Mouse (Mus musculus): ENCODE results near the gene Aspdh. TPM values are rescaled to one million over a fixed set of nuclear protein-coding genes. Genes with fewer than 3 reads are reported as not detected.

Gene Aspdh
- polyA plus RNA-seq, 1 experiment from 2014 or later, result 5.6 TPM

DNA sequence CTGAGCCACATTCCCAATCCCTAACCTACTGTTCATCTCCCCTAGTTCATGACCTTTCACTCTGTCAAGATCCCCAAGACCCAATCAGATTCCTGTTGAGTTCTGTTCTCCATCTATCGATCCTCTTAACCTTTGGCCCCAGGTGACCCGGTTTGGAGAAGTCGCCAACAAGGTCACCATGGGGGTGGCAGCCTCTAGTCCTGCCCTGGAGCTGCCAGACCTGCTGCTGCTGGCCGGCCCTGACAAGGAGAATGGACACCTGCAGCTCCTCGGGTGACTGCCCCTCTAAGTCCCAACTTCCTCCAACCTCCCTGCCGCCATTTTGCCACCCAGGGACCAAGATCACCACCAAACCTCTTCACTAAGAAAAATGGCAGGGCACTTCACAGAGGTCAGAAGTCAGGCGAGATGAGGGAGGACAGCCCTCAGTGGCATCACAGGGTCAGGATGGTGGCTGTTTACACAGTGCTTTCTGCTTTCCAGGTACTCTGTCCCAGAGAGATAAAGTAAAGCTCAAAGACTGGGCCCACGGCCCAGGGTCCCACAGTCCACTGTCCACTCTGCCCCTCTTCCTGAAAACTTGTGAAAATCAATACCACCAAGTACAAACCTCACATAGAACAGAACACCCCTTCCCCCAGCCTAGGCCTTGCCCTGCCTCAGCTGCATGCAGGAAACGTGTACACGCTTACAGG lies 32.3 kb downstream of the Aspdh start:
- no peak for DNase-seq (ENCODE audit: low spot score)
- Histone ChIP-seq H3K4me2 (peak overlapping the region; percentile 88), H3K9me3 (ENCODE audit: control insufficient read depth, low read length) (no peaks in the 10 kb centered on the region), H3K27me3 (replicated peaks; ENCODE audit: control insufficient read depth, insufficient read depth, low read length) (peaks cover 6% of the 10 kb centered on the region; the same call in 1 of the 2 replicates), H3K9ac (ENCODE audit: low read depth, low read length) (peak overlapping the region; percentile 74), H3K4me1 (replicated peaks; ENCODE audit: control insufficient read depth, insufficient read depth, low read length) (peaks cover 14% of the 10 kb centered on the region; the same call in 1 of the 2 replicates), H3K4me3 (ENCODE audit: low read depth, low read length) (peak overlapping the region; percentile 59), H3K27ac (ENCODE audit: low read depth, low read length) (peak overlapping the region; percentile 80; the same call in 1 of the 2 replicates), H3K36me3 (ENCODE audit: control insufficient read depth, insufficient read depth, low read length) (peaks cover 3% of the 10 kb centered on the region; the same call in 1 of the 2 replicates)
- no peak for ATAC-seq (replicated peaks; ENCODE audit: low FRiP score)
- 72% methylated on average over 10 of the region's 10 CpGs for WGBS

DNA sequence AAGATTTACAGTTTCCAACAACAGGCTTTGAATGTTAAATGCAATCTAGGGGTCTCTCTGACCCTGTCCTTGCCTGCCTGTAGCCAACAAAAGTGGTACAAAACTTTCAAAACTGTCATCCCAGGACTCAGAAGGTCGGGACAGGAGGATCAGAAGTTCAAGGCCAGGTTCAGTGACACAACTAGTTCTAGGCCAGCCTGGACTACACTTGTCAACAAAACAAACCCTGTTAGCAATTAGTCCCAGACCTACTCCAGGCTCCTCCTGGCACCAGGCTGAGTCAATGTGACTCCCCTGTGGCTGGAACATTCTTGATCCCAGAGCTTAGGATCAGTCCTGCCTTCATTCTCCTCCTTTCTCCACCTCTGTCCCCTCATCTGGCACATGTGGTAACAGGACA lies 33.7 kb downstream of the Aspdh start:
- no peak for ATAC-seq (replicated peaks; ENCODE audit: low FRiP score)
- H3K9me3 ChIP-seq (ENCODE audit: control insufficient read depth, low read length), result no peaks in the 10 kb centered on the region

DNA sequence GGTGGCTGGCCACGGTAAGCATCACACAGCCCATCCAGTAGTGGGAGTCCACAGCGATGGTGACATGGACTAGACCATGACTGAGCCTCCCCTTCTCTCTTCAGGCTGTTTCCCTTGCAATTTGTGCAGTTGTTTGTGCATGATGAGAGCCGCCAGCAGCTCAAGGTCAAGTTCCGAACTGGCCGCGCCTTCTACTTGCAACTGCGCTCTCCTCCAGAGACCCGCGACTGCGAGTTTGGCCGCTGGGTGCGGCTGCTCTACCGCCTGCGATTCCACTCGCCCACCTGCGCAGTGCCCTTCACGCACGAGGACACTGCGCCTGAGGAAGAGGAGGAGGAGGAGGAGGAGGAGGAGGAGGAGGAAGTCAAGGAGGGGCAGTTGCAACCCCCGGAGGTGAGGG lies 34.9 kb downstream of the Aspdh start:
- DNase-seq (ENCODE audit: low spot score) (no peak), ATAC-seq (replicated peaks; ENCODE audit: low FRiP score) (no peak)
- Histone ChIP-seq H3K27ac (ENCODE audit: low read depth, low read length) (no peak overlapping the region), H3K4me1 (replicated peaks; ENCODE audit: control insufficient read depth, insufficient read depth, low read length) (peaks cover 10% of the 10 kb centered on the region; the same call in 1 of the 2 replicates), H3K36me3 (ENCODE audit: control insufficient read depth, insufficient read depth, low read length) (no peaks in the 10 kb centered on the region), H3K9me3 (ENCODE audit: control insufficient read depth, low read length) (no peaks in the 10 kb centered on the region), H3K4me3 (ENCODE audit: low read depth, low read length) (no peak overlapping the region), H3K4me2 (no peak overlapping the region), H3K27me3 (replicated peaks; ENCODE audit: control insufficient read depth, insufficient read depth, low read length) (peaks cover 6% of the 10 kb centered on the region; the same call in 1 of the 2 replicates), H3K9ac (ENCODE audit: low read depth, low read length) (no peak overlapping the region)
- WGBS, result 50% methylated on average over 20 of the region's 20 CpGs

More for the DNA sequence above, 33.7 kb downstream of the Aspdh start:
- H3K4me2 ChIP-seq, result no peak overlapping the region
- H3K36me3 ChIP-seq (ENCODE audit: control insufficient read depth, insufficient read depth, low read length), result peaks cover 2% of the 10 kb centered on the region; the same call in 1 of the 2 replicates
- H3K27ac ChIP-seq (ENCODE audit: low read depth, low read length), result no peak overlapping the region
- peaks cover 6% of the 10 kb centered on the region; the same call in 1 of the 2 replicates for H3K27me3 ChIP-seq (replicated peaks; ENCODE audit: control insufficient read depth, insufficient read depth, low read length)
- no peak overlapping the region for H3K9ac ChIP-seq (ENCODE audit: low read depth, low read length)
- no peak for DNase-seq (ENCODE audit: low spot score)
- no peak overlapping the region for H3K4me3 ChIP-seq (ENCODE audit: low read depth, low read length)
- H3K4me1 ChIP-seq (replicated peaks; ENCODE audit: control insufficient read depth, insufficient read depth, low read length), result peaks cover 14% of the 10 kb centered on the region; the same call in 1 of the 2 replicates
- WGBS, result 57% methylated on average over 1 of the region's 1 CpGs

DNA sequence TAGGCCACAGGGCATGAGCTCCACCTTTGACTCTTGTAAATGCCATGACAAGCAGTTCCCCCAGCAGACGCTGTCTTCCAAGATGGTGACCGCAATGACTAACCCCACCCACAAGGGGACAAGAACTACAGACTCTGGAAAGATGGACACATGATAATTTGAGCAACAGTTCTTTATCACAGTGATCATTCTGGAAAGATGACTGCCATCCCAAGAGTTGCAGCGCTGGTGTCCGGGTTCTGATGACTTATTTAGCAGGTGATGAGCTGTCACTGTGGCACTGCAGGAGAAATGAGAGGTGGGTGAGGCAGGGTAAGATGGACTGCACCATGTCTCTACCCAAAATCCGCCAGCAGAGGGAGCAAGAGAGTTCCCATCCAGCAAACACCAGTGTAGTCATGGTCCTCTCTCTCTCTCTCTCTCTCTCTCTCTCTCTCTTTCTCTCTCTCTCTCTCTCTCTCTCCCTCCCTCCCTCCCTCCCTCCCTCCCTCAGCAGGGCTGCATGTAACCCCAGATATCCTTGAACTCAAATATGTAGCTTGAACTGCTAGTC lies 36.4 kb downstream of the Aspdh start:
- Histone ChIP-seq H3K4me3 (ENCODE audit: low read depth, low read length) (no peak overlapping the region), H3K27ac (ENCODE audit: low read depth, low read length) (no peak overlapping the region), H3K27me3 (replicated peaks; ENCODE audit: control insufficient read depth, insufficient read depth, low read length) (peaks cover 6% of the 10 kb centered on the region; the same call in 1 of the 2 replicates), H3K36me3 (ENCODE audit: control insufficient read depth, insufficient read depth, low read length) (no peaks in the 10 kb centered on the region), H3K9me3 (ENCODE audit: control insufficient read depth, low read length) (no peaks in the 10 kb centered on the region), H3K4me1 (replicated peaks; ENCODE audit: control insufficient read depth, insufficient read depth, low read length) (peaks cover 3% of the 10 kb centered on the region; the same call in 1 of the 2 replicates), H3K4me2 (no peak overlapping the region), H3K9ac (ENCODE audit: low read depth, low read length) (no peak overlapping the region)
- ATAC-seq (replicated peaks; ENCODE audit: low FRiP score) (no peak), DNase-seq (ENCODE audit: low spot score) (peak; percentile 56)
- WGBS, result 28% methylated on average over 5 of the region's 5 CpGs

DNA sequence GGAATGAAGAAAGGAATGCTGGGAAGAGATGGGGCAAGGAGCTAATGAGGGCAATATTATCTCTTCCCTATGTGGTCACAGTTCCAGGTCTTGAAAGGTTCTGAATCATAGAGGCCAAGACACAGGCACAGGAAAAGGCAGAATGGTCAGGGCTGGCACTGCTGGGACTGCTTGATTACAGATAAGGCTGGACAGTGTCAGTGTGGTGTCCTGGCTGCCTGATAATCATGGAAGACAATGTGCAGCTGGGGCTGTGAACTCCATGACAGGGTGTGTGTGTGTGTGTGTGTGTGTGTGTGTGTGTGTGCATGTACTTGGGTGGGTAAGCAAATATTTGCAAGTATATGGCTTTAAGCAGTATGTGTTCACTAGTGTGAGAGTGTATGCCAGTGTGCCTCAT lies 42.3 kb downstream of the Aspdh start:
- Histone ChIP-seq H3K4me3 (ENCODE audit: low read depth, low read length) (no peak overlapping the region), H3K4me1 (replicated peaks; ENCODE audit: control insufficient read depth, insufficient read depth, low read length) (no peaks in the 10 kb centered on the region), H3K4me2 (no peak overlapping the region), H3K36me3 (ENCODE audit: control insufficient read depth, insufficient read depth, low read length) (no peaks in the 10 kb centered on the region), H3K9ac (ENCODE audit: low read depth, low read length) (no peak overlapping the region), H3K9me3 (ENCODE audit: control insufficient read depth, low read length) (no peaks in the 10 kb centered on the region), H3K27me3 (replicated peaks; ENCODE audit: control insufficient read depth, insufficient read depth, low read length) (peaks cover 10% of the 10 kb centered on the region), H3K27ac (ENCODE audit: low read depth, low read length) (no peak overlapping the region)
- no peak; the same call in 1 of the 2 replicates for ATAC-seq (replicated peaks; ENCODE audit: low FRiP score)
- DNase-seq (ENCODE audit: low spot score), result no peak

Small RNA genes within 50 kb of the gene (microRNA-seq; reads per million reads assigned to microRNA genes)
- gene Mir7052 (ENCODE audit: borderline number of aligned reads), result not detected

Other genes with a start within 250 kb of the Aspdh start
- gene Klk1b5, start 249.4 kb upstream of the Aspdh start, polyA plus RNA-seq (2014; fragmentation: Nextera tagmentation; extraction: Ambion mirVana), result not detected in 2 replicates
- not detected in 2 replicates for gene Klk1, start 240.0 kb upstream of the Aspdh start, polyA plus RNA-seq (2014; fragmentation: Nextera tagmentation; extraction: Ambion mirVana)
- not detected in 2 replicates for gene Gm36864, start 229.2 kb upstream of the Aspdh start, polyA plus RNA-seq (2014; fragmentation: Nextera tagmentation; extraction: Ambion mirVana)
- 1.5 and 2.0 TPM in 2 replicates for gene 1700028J19Rik, start 218.7 kb upstream of the Aspdh start, polyA plus RNA-seq (2014; fragmentation: Nextera tagmentation; extraction: Ambion mirVana)
- 109 and 117 TPM in 2 replicates for gene 2410002F23Rik, start 218.7 kb upstream of the Aspdh start, polyA plus RNA-seq (2014; fragmentation: Nextera tagmentation; extraction: Ambion mirVana)
- not detected in 2 replicates for gene Acp4, start 208.0 kb upstream of the Aspdh start, polyA plus RNA-seq (2014; fragmentation: Nextera tagmentation; extraction: Ambion mirVana)
- not detected in 2 replicates for gene Gm15517, start 203.9 kb upstream of the Aspdh start, polyA plus RNA-seq (2014; fragmentation: Nextera tagmentation; extraction: Ambion mirVana)
- 0.90 and 1.1 TPM in 2 replicates for gene Clec11a, start 158.5 kb upstream of the Aspdh start, polyA plus RNA-seq (2014; fragmentation: Nextera tagmentation; extraction: Ambion mirVana)
- 0.62 and 0.69 TPM in 2 replicates for gene Shank1, start 155.1 kb upstream of the Aspdh start, polyA plus RNA-seq (2014; fragmentation: Nextera tagmentation; extraction: Ambion mirVana)
- 0.35 and 0.40 TPM in 2 replicates for gene Syt3, start 81.3 kb upstream of the Aspdh start, polyA plus RNA-seq (2014; fragmentation: Nextera tagmentation; extraction: Ambion mirVana)
- 0.83 and 0.93 TPM in 2 replicates for gene 1700008O03Rik, start 79.6 kb upstream of the Aspdh start, polyA plus RNA-seq (2014; fragmentation: Nextera tagmentation; extraction: Ambion mirVana)
- 0.25 and 0.52 TPM in 2 replicates for gene Lrrc4b, start 36.4 kb upstream of the Aspdh start, polyA plus RNA-seq (2014; fragmentation: Nextera tagmentation; extraction: Ambion mirVana)
- 145 and 146 TPM in 2 replicates for gene Josd2, start 2.6 kb downstream of the Aspdh start, polyA plus RNA-seq (2014; fragmentation: Nextera tagmentation; extraction: Ambion mirVana)
- gene Emc10, start 31.1 kb downstream of the Aspdh start, polyA plus RNA-seq (2014; fragmentation: Nextera tagmentation; extraction: Ambion mirVana), result 72.8 and 75.2 TPM in 2 replicates
- gene Fam71e1, start 31.2 kb downstream of the Aspdh start, polyA plus RNA-seq (2014; fragmentation: Nextera tagmentation; extraction: Ambion mirVana), result 4.7 and 5.9 TPM in 2 replicates
- gene Mybpc2, start 59.3 kb downstream of the Aspdh start, polyA plus RNA-seq (2014; fragmentation: Nextera tagmentation; extraction: Ambion mirVana), result not detected in 2 replicates
- gene Spib, start 66.7 kb downstream of the Aspdh start, polyA plus RNA-seq (2014; fragmentation: Nextera tagmentation; extraction: Ambion mirVana), result 0.05 TPM in 1 of 2 replicates, not detected in the other
- gene Pold1, start 83.5 kb downstream of the Aspdh start, polyA plus RNA-seq (2014; fragmentation: Nextera tagmentation; extraction: Ambion mirVana), result 119 and 128 TPM in 2 replicates
- 65.6 and 69.2 TPM in 2 replicates for gene Nr1h2, start 88.6 kb downstream of the Aspdh start, polyA plus RNA-seq (2014; fragmentation: Nextera tagmentation; extraction: Ambion mirVana)
- gene Napsa, start 107.0 kb downstream of the Aspdh start, polyA plus RNA-seq (2014; fragmentation: Nextera tagmentation; extraction: Ambion mirVana), result 1.4 and 2.1 TPM in 2 replicates
- gene Kcnc3, start 125.3 kb downstream of the Aspdh start, polyA plus RNA-seq (2014; fragmentation: Nextera tagmentation; extraction: Ambion mirVana), result 0.22 and 0.23 TPM in 2 replicates
- 0.66 and 0.68 TPM in 2 replicates for gene Myh14, start 205.5 kb downstream of the Aspdh start, polyA plus RNA-seq (2014; fragmentation: Nextera tagmentation; extraction: Ambion mirVana)
- not detected in 2 replicates for gene Izumo2, start 243.4 kb downstream of the Aspdh start, polyA plus RNA-seq (2014; fragmentation: Nextera tagmentation; extraction: Ambion mirVana)

Measured in liver, embryonic 11.5 days (tissue).